Mouse (Mus musculus): Measurements from ENCODE around the gene Ccdc88c. TPM values are rescaled to one million over a fixed set of nuclear protein-coding genes. Genes with fewer than 3 reads are reported as not detected.

The Ccdc88c gene
- polyA plus RNA-seq, 2 experiments from 2014 or later, result 76.7 to 82.5 TPM

DNA sequence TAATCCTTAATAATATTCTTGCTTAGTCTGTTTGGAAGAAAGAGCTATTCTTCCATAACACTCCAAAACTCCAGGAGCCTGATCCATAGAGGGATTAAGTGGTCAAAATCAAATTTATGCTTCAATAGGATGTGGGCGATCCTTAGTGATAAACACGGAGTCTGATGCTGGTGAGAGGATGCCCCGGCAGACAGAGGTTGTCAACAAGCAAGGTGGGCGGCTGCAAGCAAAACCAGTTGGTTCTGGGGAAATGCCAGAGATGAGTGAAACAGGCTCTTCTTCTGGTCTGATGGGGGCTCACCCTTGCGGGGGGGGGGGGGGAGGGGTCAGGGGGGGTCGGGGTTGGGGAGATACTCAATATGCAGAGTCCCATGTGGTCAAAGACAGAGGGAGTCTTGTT lies 152.9 kb downstream of the Ccdc88c start:
- peak; percentile 53 for ATAC-seq

- ATAC-seq, result no peak
Observed at GRCm38 (mm10) chr12:100875553-100875952, 153.3 kb downstream of the Ccdc88c start.

- no peak for ATAC-seq
Observed at GRCm38 (mm10) chr12:100873612-100874011, 155.2 kb downstream of the Ccdc88c start.

DNA sequence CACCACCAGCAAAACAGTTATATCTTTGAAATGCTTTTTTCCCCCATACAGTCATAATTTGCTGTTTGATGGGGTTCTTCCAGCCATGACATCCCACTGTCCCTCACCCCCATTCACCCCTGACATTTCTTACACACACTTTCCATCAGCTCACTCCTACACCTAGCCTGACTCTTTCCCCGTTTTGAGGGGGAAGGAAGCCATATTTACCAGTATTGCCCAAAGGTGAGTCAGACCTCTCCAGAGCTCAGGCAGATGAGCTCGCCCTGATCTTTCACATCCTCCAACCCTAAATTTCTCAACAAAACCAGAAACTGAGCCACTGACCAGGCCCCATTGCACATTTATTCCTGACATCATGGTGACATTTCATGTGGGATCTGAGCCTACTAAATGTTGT lies 157.0 kb downstream of the Ccdc88c start:
- peak; percentile 16 for ATAC-seq

- ATAC-seq, result no peak
Observed at GRCm38 (mm10) chr12:100871234-100871633, 157.6 kb downstream of the Ccdc88c start.

- ATAC-seq, result no peak
Observed at GRCm38 (mm10) chr12:100868049-100868622, 160.7 kb downstream of the Ccdc88c start.

GRCm38 (mm10) chr12:100867097-100867496 lies 161.8 kb downstream of the Ccdc88c start:
- no peak for ATAC-seq

DNA sequence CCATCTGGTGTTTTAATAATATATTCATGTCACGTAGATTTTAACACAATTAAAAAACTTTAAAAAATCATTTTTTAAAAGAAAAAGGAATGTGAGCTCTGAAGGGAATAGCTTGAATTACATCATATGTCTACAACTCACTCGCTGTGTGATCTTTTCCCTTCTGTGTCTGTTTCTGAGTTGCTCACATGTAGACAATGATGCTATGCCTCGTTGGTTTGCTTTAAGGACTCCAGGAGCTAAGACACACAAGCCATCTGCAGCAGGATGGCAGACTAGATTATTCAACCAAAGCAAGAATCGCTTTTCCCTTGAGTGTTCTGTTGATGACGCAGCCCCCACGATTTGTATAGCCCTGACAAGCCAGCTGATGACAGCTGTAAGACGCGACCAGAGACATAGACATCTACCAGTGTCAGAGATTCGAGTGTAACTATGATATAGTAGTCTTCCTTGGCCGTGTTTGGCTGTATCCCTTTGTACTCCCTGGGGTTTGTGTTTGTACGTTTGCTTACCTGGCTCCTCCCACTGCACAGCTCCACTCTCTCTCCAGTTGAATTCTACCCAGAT lies 163.3 kb downstream of the Ccdc88c start:
- no peak for ATAC-seq

GRCm38 (mm10) chr12:100865072-100865471 lies 163.8 kb downstream of the Ccdc88c start:
- ATAC-seq, result no peak

DNA sequence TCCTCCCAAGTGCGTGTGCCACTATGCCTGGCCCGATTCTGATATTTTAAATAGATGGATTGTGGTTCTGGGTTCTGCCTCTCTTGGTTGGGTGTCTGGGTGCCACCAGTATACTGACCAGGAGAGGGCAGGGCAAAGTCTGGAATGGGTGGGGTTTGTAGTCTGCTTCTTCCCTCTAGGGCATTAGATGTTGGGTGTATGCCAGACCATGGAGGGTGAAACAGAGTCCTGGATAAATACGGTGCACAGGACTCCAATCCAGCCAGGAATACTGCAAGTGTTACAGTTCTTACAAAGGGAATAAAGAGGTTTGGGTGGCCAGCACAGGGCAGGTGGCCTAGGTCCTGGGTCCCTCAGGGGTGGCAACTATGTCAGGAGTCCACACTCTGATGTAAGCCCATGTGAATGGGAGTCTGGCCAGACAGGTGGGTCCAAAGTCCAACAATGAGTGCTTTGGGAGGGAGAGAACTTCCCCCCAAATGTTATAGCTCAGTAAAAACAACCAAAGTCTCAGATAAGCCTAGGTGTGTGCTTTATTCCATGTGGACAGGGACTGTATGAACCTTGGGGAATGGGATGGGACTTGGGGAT lies 165.9 kb downstream of the Ccdc88c start:
- no peak for ATAC-seq

GRCm38 (mm10) chr12:100862272-100862671 lies 166.6 kb downstream of the Ccdc88c start:
- no peak for ATAC-seq

Other genes starting within 250 kb of the Ccdc88c start
- gene Dglucy, start 250.0 kb downstream of the Ccdc88c start, polyA plus RNA-seq (2017; shearing (Covaris generic)), result 10 to 100 TPM; 15.6 to 18.1 TPM
- 10 to 100 TPM; 55.7 to 78.7 TPM for gene Gpr68, start 120.9 kb downstream of the Ccdc88c start, polyA plus RNA-seq (2017; shearing (Covaris generic))
- 10 to 100 TPM; 30.8 to 39.3 TPM for gene Ppp4r3a, start 54.6 kb upstream of the Ccdc88c start, polyA plus RNA-seq (2017; shearing (Covaris generic))